Mouse (Mus musculus) ZHBTc4 (cell line): ENCODE measurements around the gene Nr1h2.
A peak's percentile ranks its signal among the peaks of the same experiment; 100 is the strongest.

Experiments
- DNase-seq: peaks from one replicate; pipeline ENCODE4 v3.0.0-alpha.2; 2011; ENCODE audit warnings: low read depth, low spot score

The Nr1h2 gene

DNA sequence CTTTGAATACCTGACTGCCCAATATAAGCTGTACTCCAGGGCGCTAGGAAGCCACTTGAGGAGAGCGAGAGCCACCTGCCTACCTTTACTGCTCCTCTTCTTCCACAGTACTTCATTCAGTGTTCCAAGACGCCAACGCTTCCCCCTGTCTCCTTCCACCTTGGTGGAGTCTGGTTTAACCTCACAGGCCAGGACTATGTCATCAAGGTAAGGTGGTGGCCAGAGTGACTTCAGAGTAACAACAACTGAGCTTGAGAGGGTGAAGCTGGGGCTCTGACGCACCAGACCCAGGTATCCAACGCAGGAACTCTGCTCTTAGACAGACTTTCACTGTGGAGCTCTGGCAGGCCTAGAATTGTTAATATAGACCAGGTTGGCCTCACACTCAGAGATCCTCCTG, 31.9 kb upstream of the Nr1h2 start:
- no peak for DNase-seq

- no peak for DNase-seq
Measured at GRCm38 (mm10) chr7:44584921-44585320, 31.2 kb upstream of the Nr1h2 start.

GRCm38 (mm10) chr7:44584265-44584804, 30.6 kb upstream of the Nr1h2 start:
- DNase-seq: no peak

DNA sequence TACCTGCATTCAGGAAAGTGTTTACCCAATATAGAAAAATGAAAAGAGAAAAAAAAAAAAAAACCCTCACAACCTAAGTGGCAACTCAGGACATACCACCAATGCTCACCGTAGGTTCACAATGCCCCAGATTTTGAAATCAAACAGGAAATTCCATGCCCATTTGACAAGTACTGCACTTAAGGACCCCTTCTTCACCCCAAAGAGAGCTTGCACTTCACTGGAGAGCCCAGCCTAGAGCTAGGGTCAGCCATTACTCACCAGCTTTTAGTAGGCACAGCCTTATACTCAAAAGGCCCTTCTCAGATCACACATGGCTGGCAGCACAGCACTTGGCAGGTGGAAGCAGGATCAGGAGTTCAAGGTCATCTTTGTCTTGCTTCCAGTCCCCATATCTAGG, 29.4 kb upstream of the Nr1h2 start:
- DNase-seq: no peak

DNA sequence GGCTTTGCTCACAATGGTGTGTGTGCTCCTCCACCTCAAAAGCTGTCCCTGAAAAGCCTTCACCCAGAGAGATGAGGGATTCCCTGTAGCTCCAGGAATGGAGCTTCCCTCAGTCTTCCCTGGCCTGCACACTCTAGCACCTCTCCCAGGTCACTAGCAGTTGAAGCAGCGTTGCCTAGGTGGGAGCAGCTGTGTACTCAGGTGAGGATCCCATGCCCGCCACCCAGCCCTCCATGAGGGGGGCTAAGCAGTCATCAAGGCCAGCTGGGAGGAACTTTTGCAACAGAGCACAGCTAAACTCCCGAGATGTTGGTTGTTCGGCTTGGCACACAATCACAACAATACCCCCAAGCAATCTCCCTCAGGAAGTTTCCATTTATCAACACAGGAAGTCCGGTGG, 29.0 kb upstream of the Nr1h2 start:
- no peak for DNase-seq

DNA sequence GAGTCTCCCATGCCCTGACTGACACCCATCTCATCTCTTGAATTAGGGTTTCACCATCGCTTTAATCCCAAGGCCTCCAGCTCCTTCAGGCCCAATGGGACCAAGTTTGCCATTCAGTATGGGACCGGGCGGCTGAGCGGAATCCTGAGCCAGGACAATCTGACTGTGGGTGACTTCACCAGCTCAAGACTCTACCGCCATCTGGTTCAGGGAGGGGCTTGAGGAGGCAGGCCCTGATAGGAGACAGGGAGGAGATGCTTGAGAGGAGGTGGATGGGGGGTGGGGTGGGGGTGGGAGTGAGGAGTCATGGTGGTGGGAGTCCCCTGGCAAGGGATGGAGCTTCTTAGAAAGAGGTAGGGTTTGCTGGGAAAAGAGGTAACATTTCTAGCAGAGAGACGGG, 27.9 kb upstream of the Nr1h2 start:
- no peak for DNase-seq

- peak; percentile 40 for DNase-seq
Measured at GRCm38 (mm10) chr7:44576333-44576844, 22.6 kb upstream of the Nr1h2 start.

- no peak for DNase-seq
Measured at GRCm38 (mm10) chr7:44572956-44573484, 19.3 kb upstream of the Nr1h2 start.

GRCm38 (mm10) chr7:44572213-44572701, 18.5 kb upstream of the Nr1h2 start, which contains the start of gene Napsa:
TSS of gene Napsa (plus strand) at chr7:44572380.
- DNase-seq: peak; percentile 34

DNA sequence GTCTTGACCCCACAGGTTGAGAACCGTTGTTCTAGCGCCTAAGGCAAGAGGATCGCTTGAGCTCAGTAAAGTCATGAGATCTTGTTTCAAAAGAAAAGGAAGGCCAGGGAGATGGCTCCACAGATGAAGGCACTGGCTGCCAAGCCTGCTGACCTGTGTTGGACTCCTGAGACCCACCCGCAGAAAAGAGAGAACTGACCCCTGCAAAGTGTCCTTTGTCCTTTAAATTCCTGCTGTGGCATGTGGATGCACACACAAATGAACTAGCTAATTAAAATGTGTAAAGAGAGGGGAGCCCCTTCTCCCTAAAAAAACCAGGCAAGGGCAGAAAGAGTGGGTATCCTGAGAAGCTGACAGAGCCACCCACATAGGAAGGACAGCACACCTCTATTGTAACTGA, 18.1 kb upstream of the Nr1h2 start:
- no peak for DNase-seq

DNA sequence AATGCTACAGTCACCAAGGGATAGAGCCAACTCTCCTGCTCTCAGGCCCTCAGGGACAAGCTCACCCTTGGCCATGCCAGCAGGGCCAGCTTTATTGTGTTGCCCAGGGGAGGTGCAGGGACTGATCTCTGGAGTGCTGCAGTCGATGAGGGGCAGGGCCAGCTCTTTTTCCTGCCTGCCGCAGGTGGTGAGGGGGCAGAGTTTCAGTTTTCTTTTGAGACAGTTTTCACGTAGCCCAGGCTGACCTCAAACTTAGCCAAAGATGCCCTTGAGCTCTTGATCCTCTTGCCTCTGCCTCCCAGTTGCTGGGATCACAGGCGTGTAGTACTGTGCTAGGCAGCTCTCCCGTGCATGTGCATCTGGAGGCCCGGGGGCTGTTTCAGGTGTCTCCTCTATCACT, 17.2 kb upstream of the Nr1h2 start:
- DNase-seq: no peak

DNA sequence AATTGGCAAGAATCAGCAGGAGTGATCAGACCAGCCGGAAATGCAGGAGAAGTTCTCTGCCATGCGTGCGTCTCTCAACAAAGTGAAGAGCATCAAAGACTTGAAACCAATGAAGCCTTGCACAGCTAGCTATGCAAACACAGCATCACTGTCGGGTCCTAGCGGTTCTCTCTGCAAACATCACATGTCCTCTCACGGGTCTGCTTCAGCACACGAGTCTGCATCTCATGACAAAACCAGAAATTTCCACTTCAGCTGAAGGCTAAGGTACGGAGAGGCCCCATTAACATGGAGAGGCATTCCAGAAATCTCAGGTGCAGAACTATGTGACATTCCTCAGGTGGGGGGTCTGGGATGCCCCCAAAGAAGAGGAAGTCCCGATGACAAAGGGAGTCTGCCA, 15.1 kb upstream of the Nr1h2 start:
- no peak for DNase-seq

GRCm38 (mm10) chr7:44565414-44565813, 11.7 kb upstream of the Nr1h2 start:
- no peak for DNase-seq

DNA sequence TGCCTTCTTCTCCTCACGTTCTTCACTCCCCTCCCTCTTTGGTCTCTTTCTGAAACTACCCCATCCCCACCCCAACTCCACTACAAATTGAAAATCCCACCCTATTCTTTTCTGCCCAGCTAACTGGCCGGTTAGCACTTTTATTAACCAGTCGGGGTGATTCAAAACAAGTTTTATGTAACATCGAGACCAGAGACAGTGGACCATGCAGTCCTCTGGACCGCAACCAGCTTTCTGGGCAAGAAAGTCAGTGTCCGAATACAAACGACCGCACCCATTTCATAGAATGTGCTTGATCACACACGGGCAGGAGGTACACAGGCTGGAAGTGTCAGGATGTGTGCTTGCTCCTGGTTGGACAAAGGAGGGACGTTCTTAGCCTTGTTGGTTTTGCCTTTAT, 10.7 kb upstream of the Nr1h2 start:
- DNase-seq: no peak

DNA sequence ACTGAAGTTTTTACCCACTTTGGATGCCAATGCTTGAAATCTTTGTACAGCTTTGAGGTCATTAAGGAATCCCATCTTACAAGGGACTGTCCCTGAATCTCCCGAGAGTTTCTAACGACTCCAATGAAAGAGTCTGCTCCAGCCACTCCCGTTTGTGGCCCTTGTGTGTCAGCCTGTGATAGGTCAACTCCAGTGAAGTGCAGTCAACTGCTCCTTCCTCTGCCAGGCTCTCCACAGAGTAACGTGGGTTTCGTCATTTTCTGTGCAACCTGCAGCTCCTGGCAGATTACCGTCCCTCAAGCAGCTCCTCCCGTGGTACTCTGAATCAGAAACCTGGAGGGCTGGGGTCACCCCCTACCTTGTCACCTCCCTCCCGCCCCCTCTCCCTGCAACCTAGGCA, 9.5 kb upstream of the Nr1h2 start:
- no peak for DNase-seq

DNA sequence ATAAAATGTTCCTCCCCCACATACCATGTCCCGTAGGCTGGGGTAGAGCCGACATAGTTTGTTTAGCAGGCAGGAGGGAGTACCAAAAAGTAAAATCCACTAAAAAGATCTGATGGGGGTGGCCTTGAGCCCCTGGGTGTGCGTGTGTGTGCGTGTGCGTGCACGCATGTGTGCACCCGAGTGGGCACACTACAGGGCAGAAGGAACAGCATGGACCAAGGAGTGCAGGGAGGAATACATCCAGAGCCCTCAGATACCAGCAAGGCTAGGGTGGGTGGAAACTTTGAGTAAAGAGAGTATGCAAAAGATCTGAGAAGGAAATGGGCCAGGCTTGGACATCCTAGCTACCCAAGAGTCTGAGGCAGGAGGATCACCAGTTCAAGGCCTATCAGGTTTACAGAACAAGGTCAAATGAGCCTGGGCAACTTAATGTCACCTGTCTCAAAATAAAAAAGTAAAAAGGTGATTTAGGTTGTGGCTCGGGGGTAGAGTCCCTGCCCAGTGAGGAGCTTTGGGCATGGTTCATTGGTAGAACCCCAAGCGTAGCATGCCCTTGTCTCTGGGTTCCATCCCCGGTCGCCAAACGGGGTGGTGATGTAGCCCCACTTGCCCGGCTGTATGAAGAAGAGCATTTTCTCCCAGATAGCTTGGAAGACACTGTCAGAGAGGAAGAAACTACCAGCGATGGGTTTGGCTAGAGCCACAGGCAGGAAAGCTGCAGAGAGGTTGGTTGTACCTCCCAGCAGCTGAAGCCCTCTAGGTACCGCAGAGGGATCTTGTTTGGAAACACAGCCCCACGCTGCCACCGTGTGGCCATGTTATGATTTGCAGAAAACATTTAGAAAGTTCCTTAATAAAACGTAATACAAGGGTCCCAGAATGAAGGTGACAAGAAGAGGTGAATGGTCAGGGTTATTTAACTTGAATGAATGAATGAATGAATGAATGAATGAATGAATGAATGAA, 7.0 kb upstream of the Nr1h2 start:
- peak; percentile 95 for DNase-seq

DNA sequence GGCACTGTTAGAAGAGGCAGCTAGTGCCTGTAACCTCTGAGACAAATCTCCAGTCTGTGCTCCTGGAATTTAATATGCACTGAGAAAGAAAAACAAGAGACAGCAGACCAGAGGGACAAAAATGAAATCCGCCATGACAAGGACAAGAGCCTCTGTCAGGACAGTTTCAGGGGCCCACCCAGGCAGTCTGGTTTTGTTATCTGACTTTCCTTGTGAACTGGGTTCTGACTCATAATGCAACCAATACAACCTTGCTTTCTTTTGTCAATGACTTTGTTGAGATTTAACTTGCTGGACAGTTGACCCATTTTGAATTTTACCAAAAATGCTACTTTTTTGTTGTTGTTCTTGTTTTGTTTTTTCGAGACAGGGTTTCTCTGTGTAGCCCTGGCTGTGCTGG, 3.9 kb upstream of the Nr1h2 start:
- no peak for DNase-seq

GRCm38 (mm10) chr7:44553196-44553764, 471 bp downstream of the Nr1h2 start:
- DNase-seq: peak; percentile 99

- no peak for DNase-seq
Measured at GRCm38 (mm10) chr7:44552141-44552908, 1.4 kb downstream of the Nr1h2 start.

DNA sequence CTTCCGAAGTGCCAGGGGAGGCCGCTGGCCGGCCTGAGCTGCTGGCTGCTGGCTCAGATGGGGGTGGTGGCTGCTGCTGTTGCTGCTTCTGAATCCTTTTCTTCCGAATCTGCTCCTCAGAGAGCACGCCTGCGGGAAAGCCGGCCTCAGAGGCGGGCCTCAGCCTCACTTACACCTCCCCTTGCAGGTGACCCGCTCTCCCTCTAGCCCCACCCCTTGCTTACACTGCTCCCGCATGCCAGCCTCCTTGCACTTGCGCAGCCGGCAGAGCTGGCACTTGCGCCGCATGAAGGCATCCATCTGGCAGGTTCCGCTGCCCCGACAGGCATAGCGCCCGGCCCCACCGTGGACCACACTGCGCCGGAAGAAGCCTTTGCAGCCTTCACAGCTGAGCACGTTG, 2.0 kb downstream of the Nr1h2 start:
- peak; percentile 65 for DNase-seq

- DNase-seq: no peak
Measured at GRCm38 (mm10) chr7:44551301-44551700, 2.5 kb downstream of the Nr1h2 start.

DNA sequence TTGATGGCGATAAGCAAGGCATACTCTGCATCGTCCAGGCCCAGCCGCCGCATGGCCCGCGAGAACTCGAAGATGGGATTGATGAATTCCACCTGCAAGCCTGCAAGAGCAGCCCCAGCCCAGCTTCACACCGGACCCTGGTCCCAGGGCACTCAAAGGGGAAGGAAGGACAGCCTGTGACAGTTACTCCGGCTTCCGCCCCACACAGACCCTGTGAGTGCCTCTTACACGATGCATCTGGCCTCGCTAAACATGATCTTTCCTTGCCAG, 3.4 kb downstream of the Nr1h2 start:
- no peak for DNase-seq
